Mouse (Mus musculus) neutrophil, adult 5-6 weeks (primary cell): ENCODE measurements around the gene Hdgf. TPM values are rescaled to one million over a fixed set of nuclear protein-coding genes. Genes with fewer than 3 reads are reported as not detected.
"Not testable (repeated sequence)": the region's sequence is repeated elsewhere in the genome, so short reads cannot be mapped to it uniquely, and the experiment has no call there.

Source experiments
- ATAC-seq: fragments of 151-379, 151-347 bp; 2 replicates; pipeline ENCODE4 v1.8.0; 2017; ENCODE audit warnings: mild to moderate bottlenecking, moderate TSS enrichment; ENCODE audit not compliant: insufficient number of reproducible peaks, poor library complexity, low FRiP score, severe bottlenecking; ENCODE audit errors: extremely low read depth
- total RNA-seq: library from RNA; stranded (forward); fragments of 200-1000 nt; gene quantifications from 2 replicates; pipeline ENCODE4 v1.2.3, GENCODE M21; 2017

Gene Hdgf
- 78.5 and 81.7 TPM in 2 replicates for total RNA-seq

DNA sequence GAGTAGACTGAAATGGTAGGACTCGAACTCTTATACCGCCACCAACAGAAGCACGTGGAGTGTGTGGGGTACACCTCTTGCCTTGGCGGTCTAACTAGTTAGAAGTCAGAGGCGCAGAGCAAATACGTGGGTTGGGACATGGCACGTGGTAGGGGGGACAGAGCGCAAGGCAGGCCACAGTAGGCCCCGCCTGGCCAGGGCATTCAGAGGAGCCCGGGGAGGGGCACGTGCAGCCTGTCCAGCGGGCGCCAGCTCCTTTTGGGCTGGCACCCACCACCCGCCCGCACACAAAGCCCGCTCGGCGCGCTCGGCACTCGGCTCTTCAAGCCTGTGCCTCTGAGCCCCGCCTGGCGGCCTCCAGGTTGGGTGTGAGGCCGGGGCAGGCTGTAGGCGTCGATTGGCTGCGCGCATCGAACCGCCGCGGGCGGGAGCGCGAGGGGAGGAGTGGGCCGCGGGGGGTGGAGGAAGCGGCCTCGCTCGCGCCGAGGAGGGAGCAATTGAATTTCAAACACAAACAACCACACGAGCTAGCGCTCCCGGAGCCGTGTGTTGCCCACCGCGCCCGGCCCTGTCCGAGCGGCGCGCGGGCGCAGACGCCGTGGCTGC, at the start of gene Hdgf:
Hdgf (plus strand) TSS at position 442 of the 606 bp plus-strand sequence.
- ATAC-seq = peak; percentile 88

DNA sequence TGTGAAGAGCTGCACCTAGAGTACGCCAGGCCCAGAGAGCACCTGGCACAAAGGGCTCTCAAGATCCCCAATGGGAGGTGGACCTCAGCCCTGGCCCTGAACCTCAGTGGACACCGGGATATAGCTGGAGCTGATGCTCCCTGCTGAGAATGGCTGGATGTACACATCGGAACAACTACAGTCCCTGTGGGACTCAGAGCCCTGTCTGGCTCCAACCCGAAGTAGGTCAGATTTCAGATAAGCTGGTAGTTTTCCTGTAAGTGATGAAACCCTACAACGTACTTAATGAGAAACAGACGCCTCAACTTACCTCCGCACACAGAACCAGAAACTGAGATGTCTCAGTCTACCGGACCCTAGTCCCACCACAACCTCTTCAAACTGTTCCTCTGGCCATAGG, 48.5 kb upstream of the Hdgf start:
- ATAC-seq = no peak

DNA sequence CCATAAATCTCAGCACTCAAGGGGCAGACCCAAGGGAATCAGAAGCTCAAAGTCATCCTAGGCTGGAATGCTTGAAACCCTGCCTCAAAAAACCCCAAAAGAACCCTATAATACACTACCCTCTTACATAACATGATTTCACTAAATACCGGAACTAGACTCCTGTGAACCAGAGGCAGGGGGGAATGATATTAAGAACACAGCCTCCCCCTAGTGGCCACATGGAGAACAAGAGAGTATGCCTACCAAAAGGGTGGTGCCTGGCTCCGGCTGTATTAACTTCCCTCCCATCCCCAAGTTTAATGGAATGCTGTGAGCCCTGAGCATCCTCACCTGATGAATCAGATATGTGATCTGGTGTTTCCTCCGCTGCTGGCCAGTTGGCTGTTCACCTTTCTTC, 46.3 kb upstream of the Hdgf start:
- peak; percentile 72; the same call in 1 of the 2 replicates for ATAC-seq

DNA sequence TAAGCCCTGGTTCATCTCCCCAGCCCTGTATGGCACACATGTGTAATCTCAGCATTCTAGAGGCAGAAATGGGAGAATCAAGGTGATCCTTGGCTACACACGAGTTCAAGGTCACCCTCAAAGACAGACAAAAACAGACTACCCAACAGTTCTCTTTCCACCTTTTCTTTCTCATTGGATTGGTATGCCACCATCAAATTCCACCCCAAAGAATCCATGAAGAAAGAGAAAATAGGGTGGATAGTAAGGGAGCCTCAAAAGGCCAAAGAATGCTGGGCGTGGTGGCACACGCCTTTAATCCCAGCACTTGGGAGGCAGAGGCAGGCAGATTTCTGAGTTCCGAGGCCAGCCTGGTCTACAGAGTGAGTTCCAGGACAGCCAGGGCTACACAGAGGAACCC, 42.0 kb upstream of the Hdgf start:
- not testable (repeated sequence) for ATAC-seq

DNA sequence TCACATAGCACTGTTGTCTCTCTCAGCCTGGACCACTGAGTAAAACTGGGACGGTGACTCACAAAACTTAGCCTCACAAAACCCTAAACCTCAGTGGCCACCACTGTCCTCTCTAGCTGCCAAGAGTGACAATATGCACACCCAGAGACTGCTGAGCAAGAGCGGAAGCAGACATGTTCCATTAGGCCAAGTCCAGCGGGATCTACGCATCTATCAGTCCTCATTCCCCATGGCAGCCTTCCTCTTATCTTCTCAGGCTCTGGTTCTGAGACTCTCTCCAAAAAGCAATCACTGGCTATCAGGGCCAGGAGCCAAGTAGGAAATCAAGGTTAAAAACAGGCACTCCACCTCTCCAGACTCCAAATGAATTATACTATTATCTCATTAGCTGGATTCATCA, 28.4 kb upstream of the Hdgf start:
- no peak for ATAC-seq

DNA sequence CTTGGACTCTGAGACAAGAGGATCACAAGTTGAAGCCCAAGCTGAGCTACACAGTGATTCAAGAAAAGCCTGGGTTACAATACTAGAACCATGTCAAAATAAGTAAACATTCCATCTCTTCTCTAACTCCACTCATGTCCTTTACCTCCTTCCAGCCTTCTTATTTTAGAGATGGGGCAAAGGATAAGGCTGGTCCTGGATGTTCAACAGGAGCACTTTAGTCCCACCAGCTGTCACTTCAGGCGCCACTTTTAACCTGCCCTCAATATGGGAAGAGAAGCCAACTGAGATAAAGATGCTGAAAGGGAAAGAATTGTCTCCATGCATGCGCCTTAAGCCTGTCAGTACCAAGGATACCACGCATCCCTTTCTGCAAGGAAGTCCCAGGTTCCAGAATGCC, 21.8 kb upstream of the Hdgf start:
- ATAC-seq = no peak

DNA sequence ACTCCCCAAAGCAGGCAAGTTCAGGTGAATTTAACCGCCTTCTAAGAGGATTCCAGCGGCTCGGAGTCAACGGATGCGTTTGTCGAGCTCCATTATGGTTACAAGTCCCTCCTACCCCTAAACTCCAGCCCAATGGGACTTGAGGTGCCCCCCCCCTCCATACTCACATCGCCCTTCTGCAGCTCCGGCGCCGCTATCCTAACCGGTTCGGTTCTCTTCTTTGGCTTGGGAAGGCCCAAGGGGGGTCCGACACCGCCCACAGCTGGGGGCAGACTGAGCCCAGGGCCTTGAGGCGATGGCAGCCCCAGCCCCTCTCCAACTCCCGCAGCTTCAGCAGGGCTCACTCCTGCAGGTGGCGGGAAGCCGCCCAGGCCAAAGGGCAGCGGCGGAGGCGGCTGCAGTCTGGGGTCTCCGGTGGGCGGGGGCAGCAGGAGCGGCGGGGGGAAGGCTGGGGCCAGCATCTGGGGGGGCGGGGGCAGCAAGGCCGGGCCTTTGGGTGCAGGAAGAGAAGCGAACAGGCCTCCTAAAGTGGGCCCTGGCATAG, 21.3 kb upstream of the Hdgf start:
- ATAC-seq = no peak

DNA sequence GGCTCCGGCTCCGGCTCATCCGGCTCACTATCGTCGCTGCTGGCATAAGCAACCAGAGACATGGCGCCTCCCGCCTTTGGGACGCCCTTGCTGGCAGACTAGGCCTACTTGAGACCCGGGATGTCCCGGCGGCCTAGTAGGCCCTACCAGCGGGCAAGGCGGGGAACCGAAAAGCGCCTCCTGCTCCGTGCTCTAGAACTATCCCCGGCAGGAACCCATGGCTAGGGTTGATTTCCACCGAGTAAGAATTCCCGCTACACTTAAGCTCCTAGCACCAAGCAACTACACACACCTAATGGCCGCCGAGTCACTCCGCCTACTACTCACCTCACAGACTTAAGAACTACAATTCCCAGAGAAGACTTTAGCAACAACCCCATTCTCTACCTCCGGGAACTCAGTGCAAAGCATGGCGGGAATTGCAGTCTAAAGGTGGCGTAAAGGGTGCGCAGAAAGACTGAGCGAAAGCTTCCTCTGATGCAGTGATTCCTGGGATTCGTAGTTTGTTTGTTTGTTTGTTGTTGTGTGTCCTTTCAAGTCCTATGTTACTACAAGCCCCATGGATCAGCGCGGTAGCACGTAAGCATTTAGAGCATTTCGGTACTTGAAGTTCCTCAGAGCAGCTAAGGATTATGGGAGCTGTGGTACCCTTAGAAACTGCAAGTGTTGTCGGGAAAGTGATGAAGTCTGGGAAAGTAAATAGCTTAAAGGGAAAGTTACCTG, 20.7 kb upstream of the Hdgf start, which contains the start of gene Prcc:
Prcc (minus strand) TSS at position 328 of the 723 bp plus-strand sequence.
- peak; percentile 98 for ATAC-seq

DNA sequence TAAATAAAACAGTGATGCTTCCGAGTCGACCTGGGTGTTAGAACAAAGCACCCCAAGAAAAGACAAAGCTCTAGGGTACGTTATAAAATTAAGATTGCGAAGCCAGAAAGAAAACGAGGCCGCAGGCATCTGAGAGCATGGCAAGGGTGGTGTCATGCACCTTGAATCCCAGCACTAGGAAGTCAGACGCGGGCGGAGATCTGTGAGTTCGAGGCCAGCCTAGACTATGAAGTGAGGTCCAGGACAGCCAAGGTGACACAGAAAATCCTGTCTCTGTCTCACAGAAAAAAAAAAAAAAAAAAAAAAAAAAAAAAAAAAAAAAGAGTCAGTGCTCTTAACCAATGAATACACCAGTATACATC, 20.1 kb upstream of the Hdgf start:
- ATAC-seq = no peak

DNA sequence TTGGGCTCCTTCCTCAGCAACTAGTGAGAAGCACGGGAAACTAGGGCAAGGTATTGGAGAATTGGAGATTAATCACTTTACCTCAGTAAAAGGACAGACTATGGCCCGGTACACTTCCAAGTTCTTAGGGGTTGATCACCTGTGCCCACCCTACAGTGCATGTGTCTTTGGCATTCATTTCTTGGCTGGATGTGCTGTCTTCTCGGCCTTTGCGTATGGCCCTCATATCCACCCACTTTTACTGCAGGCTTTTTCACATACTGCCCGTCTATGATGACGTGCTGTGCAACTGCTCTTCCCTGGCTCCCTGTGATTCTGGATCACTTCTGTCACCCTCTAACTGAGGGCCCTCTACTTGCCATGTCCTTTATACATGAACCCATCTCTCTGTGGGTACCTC, 19.7 kb upstream of the Hdgf start:
- ATAC-seq = no peak

DNA sequence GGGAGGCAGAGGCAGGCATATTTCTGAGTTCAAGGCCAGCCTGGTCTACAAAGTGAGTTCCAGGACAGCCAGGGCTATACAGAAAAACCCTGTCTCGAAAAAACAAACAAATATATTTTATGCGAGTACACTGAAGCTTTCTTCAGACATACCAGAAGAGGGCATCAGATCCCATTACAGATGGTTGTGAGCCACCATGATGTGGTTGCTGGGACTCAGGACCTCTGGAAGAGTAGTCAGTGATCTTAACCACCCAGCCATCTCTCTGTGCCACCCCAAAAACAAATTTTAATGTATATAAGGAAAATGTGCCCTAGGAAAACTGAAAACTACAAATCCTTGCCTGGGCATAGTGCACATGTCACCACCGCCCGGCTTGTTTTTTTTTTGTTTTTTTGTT, 18.7 kb upstream of the Hdgf start:
- ATAC-seq = not testable (repeated sequence)

DNA sequence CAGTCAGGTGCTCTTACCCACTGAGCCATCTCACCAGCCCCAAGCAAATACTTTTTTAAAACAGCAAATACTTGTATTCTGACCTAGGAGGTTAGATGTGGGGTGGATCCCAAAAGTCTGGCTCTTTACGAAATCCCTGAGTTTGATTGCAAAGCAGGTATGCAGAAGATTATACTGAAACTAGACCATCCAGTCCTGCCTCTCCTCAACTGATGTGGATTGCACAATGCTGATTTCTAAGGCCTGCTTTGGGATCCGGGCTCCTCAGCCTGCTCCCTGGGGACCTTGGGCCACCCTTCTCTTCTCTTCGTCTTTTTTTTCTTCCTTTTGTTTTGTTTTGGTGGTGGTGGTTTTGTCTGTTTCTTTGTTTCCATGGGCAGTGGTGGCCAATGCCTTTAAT, 14.6 kb upstream of the Hdgf start:
- ATAC-seq = no peak

DNA sequence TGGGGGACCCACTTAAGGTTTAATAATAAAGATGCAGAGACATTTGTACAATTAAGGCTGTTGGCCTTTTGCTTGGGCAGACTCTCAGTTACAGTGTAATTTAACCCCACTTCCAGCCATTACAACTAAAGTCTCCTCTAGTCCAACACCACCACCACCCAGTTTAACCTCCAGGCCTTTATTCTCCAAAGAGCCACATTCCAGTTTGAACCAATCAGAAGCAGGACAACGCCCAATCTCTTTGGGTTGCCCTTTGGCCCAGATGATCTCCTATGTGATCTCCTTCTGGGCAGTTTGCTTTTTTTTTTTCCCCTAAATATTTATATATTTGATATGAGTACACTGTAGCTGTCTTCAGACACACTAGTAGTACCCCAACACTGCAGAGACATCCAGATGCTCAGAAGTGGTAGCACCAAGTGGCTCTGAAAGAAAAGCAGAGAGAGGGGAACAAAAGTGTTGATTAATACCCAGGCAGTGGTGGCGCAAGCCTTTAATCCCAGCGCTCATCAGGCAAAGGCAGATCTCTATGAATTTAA, 12.7 kb upstream of the Hdgf start:
- no peak for ATAC-seq

DNA sequence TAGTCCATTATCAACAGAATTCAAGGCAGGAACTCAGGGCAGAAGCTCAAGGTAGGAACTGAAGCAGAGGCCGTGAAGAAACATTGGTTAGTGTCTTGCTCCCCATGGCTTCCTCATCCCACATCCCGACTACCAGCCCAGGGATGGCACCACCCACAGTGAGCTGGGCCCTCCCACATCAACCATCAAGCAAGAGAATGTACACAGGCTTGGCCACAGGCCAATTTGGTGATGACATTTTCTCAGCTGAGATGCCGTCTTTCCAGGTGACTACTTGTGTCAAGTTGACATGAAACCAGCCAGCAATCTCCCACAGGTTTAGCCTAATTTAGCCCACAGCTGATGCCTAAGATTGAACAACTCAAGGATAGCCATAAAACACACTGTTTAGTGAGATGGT, 6.9 kb upstream of the Hdgf start:
- no peak for ATAC-seq

DNA sequence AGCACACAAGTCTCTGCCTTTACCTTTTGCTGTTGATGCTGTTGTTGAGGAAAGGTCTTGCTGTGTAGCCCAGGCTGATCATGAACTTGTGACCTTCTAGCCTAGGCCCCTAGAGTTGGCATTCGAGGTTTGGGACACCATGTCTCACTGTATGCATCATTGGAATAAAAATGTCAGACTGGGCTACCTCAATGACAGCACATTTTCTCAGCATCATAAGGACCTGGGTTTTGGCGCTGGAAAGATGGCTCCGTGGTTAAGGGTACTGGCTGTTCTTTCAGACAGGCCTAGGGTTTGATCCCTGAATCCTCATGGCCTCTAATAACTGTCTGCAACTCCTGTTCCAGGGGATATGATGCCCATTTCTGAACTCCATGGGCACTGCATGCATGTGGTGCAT, 6.3 kb upstream of the Hdgf start:
- no peak for ATAC-seq

DNA sequence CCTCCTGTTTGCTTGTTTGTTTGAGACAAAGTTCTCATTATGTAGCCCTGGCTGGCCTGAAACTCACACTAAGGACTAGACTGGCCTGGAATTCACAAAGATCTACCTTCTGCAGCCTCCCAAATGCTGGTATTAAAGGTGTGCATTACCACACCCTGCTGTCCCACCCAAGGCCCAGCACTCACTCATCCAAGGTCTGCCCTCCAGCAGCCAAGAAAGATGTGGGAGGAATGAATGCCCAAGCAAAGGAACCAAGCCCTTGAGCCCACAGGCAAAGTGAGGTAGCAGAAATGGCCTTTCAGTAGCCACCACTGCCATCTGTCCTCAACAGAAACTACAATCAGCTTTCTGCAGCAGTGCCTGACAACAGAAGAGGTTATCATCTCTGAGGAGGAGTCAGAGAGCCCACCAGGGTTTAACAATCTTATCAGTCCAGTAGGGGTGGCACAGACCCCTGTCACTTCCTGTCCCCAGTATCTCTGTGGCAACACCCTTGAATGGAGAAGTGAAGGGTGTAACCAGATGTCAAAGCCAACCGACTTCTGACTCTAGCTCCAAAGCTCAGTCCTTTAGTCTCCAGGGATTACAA, 5.0 kb upstream of the Hdgf start:
- ATAC-seq = no peak

DNA sequence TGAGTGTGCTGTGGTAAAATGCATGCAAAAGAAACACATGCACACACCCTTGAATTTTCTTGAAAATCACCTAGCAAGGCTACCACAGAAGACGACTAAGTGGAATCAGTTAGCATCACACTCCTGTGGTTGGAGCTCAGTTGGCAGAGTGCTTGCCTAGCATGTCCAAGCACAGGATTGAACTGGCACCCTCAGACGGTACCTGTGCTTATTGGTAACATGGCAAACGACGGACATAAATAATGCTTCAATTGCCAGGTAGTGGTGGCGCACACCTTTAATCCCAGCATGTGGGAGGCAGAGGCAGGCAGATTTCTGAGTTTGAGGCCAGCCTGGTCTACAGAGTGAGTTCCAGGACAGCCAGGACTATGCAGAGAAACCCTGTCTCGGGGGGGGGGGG, 4.2 kb upstream of the Hdgf start:
- not testable (repeated sequence) for ATAC-seq

DNA sequence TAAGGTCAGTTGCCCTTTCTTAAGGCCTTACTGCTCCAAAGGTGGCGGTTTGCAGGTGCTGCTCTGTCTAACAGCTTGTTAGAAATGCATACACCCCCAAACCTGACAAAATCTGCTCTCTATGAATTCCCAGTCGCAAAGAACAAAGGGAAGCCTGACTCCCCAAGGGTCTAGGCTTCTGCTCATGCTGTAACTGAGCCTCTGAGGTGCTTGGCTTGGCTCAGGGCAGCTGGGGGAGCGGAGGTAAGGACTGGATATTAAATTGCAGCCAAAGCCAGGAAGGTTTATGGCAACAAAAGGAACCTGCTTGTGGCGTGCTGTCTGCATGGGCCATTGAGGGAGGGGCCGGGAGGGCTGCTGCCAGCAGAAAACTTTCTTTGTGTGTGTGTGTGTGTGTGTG, 2.3 kb upstream of the Hdgf start:
- no peak for ATAC-seq

DNA sequence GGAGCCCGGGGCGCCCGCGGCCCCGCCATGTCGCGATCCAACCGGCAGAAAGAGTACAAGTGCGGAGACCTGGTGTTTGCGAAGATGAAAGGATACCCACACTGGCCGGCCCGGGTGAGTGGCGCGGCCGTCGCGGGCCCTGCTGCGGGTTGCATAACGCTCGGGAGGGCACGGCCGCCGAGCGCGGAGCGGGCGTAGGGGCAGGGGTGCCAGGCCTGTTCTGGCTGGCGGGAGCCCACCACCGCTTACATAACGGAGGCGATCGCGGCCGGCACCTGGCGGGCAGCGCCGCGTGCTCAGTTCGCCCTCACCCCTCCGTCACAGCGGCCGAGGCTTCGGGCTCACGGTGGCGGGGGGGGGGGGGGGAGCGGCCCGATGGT, 470 bp downstream of the Hdgf start:
- no peak for ATAC-seq
